Mouse (Mus musculus) olfactory bulb, adult 2 months (tissue): ENCODE results near the gene Cdkal1. TPM values are rescaled to one million over a fixed set of nuclear protein-coding genes. Genes with fewer than 3 reads are reported as not detected.

Experiments used
- H3K27ac ChIP-seq: fragments of 200-500 bp; 2 replicates; pipeline ENCODE4 v1.5.1; 2012; ENCODE audit warnings: low read depth, low read length; ENCODE audit not compliant: insufficient read depth
- H3K4me1 ChIP-seq: fragments of 200-500 bp; 2 replicates; pipeline ENCODE4 v1.6.1; 2012; ENCODE audit warnings: low read length; ENCODE audit not compliant: control insufficient read depth, insufficient read depth
- H3K4me3 ChIP-seq: fragments of 200-500 bp; 2 replicates; pipeline ENCODE4 v1.5.1; 2012; ENCODE audit warnings: mild to moderate bottlenecking, low read depth, low read length, moderate library complexity; ENCODE audit not compliant: insufficient read depth
- CTCF ChIP-seq: fragments of 200-500 bp; IDR thresholded peaks from 2 replicates; pipeline ENCODE4 v1.5.1; 2012; ENCODE audit warnings: low read depth, mild to moderate bottlenecking, low read length, moderate library complexity; ENCODE audit not compliant: insufficient read depth
- POLR2A ChIP-seq: fragments of 200-500 bp; IDR thresholded peaks from 2 replicates; pipeline ENCODE4 v1.6.1; 2012; ENCODE audit warnings: mild to moderate bottlenecking, low read depth, low read length, moderate library complexity; ENCODE audit not compliant: insufficient read depth
- WGBS: fragments of 180-500 bp; shearing (Covaris S2); methylation state at CpG from one replicate; pipeline ENCODE4 v1.1.7; 2018; 5-methylcytosine and 5-hydroxymethylcytosine counted together
- polyA plus RNA-seq: library from polyadenylated mRNA; stranded (reverse); fragments of >200 nt; gene quantifications from 2 replicates; pipeline ENCODE4 v1.2.4, GENCODE M21; 2012; ENCODE audit warnings: low replicate concordance; ENCODE audit not compliant: missing spikeins, insufficient read depth, insufficient read length

The Cdkal1 gene
- polyA plus RNA-seq, 1 experiment: not detected

DNA sequence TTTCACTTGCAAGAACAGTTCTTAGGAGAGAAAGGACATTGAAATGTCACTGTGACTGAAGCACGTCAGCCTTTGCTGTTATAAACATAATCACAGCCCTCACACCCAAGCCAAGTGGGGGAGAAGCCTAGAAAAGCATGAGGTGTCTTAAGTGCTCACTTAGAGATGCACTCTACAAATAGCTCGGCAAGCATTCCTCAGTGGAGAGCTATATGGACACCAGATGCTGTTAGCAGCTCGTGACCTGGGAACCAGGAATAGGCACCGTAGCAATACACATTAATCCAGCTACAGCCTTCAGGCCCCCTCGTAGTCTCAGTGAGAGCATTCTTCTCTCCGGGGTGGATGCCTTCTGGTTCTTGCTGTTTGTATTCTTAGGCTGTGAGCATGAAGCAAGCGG lies 664.9 kb downstream of the Cdkal1 start:
- Histone ChIP-seq H3K4me3 (no peak overlapping the region), H3K27ac (no peak overlapping the region), H3K4me1 (no peaks in the 10 kb centered on the region)
- 90% methylated on average over 7 of the region's 7 CpGs for WGBS
- no peak for TF ChIP-seq POLR2A
- no peak for TF ChIP-seq CTCF

DNA sequence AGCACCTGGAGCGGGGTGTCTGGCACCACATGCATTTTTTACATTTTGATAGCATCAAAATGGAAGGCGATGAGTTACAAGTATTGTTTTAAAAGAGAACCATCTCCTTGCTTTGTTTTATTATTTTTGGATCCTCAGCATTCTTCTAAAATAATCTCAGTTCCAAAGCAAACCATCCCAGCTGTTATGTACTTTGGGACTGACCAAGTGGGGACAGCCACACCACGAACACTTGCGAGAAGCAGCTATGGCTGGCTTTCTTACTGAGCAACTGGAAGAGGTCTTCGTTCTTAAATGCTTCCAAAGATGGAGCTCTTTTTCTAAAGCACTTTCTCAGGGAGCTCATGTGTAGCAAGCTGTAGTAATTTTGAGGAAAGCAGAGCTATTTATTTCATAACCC lies 668.7 kb downstream of the Cdkal1 start:
- 85% methylated on average over 5 of the region's 5 CpGs for WGBS
- Histone ChIP-seq H3K4me3 (no peak overlapping the region), H3K27ac (no peak overlapping the region), H3K4me1 (no peaks in the 10 kb centered on the region)
- TF ChIP-seq POLR2A (no peak), CTCF (no peak)

DNA sequence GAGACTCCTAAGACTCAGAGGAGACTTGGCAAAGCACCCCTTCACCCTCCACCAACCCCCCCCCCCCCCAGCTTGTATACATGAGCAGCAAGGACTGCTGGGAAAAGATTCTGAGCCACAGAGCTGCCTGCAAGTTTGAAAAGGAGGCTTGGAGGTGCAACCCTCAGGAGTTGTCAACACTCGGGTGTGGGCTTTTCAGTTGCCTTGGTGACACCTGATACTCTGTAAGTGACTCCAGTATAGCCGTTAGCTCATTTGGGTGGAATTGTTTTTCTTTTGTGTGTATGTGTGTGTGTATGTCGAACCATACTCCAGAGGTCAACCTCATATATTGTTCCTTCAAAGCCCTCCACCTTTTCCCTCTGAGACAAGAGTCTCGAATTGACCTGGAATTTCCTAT lies 669.9 kb downstream of the Cdkal1 start:
- TF ChIP-seq CTCF: no peak
- TF ChIP-seq POLR2A: no peak
- Histone ChIP-seq H3K27ac (no peak overlapping the region), H3K4me3 (no peak overlapping the region), H3K4me1 (no peaks in the 10 kb centered on the region)
- WGBS: 86% methylated on average over 4 of the region's 4 CpGs

DNA sequence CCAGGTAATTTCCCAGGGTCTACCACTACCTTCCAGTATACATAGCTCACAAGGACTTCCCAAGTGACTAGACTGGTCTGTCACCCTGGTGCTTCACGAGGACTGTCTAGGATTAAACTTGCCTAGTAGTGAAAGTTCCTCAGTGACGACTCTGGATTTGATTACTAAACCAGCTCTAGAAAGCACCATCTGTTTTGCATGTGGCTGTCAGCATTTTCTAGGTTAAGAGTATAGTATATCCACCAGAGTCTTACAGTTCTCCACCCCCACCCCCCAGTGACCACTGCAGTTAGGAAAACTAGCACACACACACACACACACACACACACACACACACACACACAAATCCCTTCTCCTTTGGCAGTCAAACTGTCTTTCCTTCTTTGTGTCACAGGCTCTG lies 670.9 kb downstream of the Cdkal1 start:
- Histone ChIP-seq H3K4me1 (no peaks in the 10 kb centered on the region), H3K4me3 (no peak overlapping the region), H3K27ac (no peak overlapping the region)
- TF ChIP-seq CTCF (no peak), POLR2A (no peak)
- 86% methylated on average over 2 of the region's 2 CpGs for WGBS

DNA sequence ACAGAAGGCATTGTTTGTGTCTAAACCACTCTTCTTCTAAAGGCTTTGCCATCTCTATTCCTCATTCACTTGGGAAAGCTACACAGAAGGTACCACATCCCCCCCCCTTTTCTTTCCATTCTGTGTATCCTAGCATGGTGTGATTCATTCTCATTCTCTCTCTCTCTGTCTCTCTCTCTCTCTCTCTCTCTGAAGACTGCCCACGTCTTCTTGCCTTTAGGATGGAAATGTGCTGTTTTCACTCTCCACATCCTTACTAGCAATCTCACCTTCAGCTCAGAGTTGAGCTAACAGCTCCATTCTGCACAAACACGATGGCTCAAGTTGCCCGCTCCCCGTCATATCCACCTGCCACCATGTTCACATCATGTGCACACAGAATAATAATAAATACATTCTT lies 675.6 kb downstream of the Cdkal1 start:
- TF ChIP-seq CTCF (no peak), POLR2A (no peak)
- Histone ChIP-seq H3K4me3 (no peak overlapping the region), H3K27ac (no peak overlapping the region), H3K4me1 (no peaks in the 10 kb centered on the region)
- 89% methylated on average over 4 of the region's 4 CpGs for WGBS

DNA sequence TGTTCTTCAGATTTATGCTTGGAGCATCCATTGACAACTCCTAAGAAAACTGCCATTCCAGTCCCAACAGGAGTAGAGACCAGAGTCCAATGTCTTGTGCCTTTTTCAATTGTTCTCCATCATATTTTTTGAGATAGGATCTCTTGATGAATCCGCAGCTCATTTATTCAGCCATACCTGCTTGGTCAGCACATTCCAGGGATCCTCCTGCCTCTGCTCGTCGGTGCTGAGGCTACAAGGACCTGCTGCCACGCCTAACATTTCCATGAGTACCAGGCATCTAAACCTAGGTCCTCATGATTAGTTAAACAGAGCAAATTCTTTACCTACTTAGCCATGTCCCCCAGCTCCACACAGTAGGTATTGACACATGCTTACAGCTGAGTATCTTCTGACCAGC lies 676.2 kb downstream of the Cdkal1 start:
- Histone ChIP-seq H3K4me3 (no peak overlapping the region), H3K27ac (no peak overlapping the region), H3K4me1 (no peaks in the 10 kb centered on the region)
- TF ChIP-seq CTCF (no peak), POLR2A (no peak)
- 95% methylated on average over 4 of the region's 4 CpGs for WGBS

DNA sequence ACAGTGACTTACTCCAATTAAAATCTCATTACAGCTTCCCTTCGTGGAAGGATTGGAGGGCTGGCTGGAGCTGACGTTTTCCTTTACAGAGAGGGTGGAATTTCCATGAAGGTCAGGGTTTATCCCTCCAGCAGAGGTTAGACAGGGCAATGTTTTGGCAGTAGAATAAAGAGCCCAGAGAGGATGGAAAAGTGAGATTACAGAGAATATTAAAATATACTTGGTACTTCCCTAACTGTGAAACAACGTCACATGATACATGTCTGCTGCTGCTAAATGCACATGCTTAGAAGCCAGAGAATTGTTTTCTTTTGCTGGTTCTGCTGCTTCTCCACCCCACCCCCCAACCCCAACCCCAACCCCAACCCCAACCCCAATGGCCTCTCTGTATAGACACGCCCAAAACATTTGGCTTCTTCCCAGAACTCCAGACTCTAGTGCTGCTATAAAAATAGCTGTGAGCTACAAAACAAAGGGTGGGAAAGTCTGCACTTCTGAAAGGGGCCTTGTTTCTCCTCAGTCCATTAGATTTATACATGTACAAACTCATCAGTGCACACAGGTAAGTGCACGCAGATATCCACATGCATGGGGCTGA lies 677.5 kb downstream of the Cdkal1 start:
- Histone ChIP-seq H3K4me1 (no peaks in the 10 kb centered on the region), H3K4me3 (no peak overlapping the region), H3K27ac (no peak overlapping the region)
- no peak for TF ChIP-seq POLR2A
- TF ChIP-seq CTCF: no peak
- 45% methylated on average over 5 of the region's 5 CpGs for WGBS

DNA sequence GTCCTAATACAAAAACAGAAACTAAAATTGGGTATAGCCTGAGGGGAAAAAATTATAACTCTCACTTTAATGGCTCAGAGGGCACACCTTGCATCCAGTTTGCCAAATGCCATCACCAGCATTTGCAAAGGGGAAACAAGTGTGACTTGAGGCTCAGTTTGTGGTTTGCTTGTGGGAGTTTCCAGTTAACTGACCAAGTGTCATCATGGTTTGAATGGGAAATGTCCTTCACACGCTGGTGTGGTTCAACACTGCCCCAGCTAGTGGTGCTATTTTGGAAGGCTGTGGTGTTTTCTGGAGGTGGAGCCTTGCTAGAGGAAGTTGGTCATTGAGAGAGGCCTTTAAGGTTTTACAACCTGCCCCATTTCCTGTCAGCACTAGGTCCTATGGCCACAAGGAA lies 686.1 kb downstream of the Cdkal1 start:
- H3K4me1 ChIP-seq: no peaks in the 10 kb centered on the region
- WGBS: 76% methylated on average over 1 of the region's 1 CpGs
- TF ChIP-seq POLR2A (no peak), CTCF (no peak)
- no peak overlapping the region for H3K4me3 ChIP-seq
- no peak overlapping the region for H3K27ac ChIP-seq

DNA sequence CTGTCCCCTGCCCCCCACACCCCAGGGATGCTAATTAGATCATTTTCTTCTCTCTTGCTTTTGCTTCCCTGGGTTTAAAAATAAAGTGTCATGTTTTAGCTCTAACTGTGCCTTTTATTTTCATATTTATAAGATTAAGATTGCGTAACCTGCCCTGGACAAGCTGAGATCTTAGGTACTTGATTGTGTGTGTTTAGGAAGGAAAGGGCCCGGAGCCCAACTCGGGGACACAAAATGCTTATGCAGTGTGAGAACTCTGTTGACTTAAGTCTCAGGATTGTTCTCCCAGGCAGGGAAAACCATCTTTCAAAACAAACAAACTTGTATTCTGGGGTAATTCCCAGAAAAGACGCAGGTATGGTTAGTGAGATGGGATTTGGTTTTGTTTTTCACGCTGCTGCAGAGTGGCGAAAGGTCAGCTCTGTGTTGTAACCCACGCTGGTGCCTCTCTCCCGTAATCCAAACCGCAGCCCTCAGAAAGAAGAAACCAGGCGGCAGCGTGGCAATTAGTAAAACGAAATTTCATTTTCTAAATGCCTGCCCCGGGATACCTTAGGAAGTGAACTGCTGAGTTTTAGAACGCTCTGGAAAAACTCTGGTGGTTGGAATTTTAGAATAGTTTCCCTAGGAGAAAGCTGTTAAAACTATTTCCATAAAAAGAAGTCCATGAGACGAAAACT lies 690.5 kb downstream of the Cdkal1 start:
- H3K4me1 ChIP-seq: no peaks in the 10 kb centered on the region
- 59% methylated on average over 15 of the region's 15 CpGs for WGBS

More for the DNA sequence above, 690.5 kb downstream of the Cdkal1 start:
- no peak overlapping the region for H3K4me3 ChIP-seq
- TF ChIP-seq CTCF (no peak), POLR2A (no peak)
- H3K27ac ChIP-seq: no peak overlapping the region
